Mouse (Mus musculus): ENCODE measurements at regions not wholly inside any gene's neighbourhood (a gene's known extent, or its start where the extent isn't known, plus 50 kb on each side); places are given as distances from the start of the nearest gene placed in this dataset.

- DNase-seq (ENCODE audit: low spot score), result no peak
These were observed 804.3 kb downstream of the Tmem132b start for GRCm38 (mm10) chr5:126335553-126336520.

- DNase-seq (ENCODE audit: low spot score), result no peak
These were observed 806.3 kb downstream of the Tmem132b start for GRCm38 (mm10) chr5:126337884-126338283.

GRCm38 (mm10) chr5:126343570-126343969 lies 812.0 kb downstream of the Tmem132b start:
- DNase-seq (ENCODE audit: low spot score), result no peak

- DNase-seq (ENCODE audit: low spot score), result no peak
These were observed 819.4 kb downstream of the Tmem132b start for GRCm38 (mm10) chr5:126350936-126351335.

- no peak for DNase-seq (ENCODE audit: low spot score)
These were observed 837.9 kb downstream of the Tmem132b start for GRCm38 (mm10) chr5:126369436-126369835.

GRCm38 (mm10) chr5:126392306-126392705 lies 849.3 kb upstream of the Tmem132c start:
- DNase-seq (ENCODE audit: low spot score), result no peak

- DNase-seq (ENCODE audit: low spot score), result peak; percentile 1
These were observed 846.3 kb upstream of the Tmem132c start for GRCm38 (mm10) chr5:126395331-126395730.

- DNase-seq (ENCODE audit: low spot score), result no peak
These were observed 809.9 kb upstream of the Tmem132c start for GRCm38 (mm10) chr5:126431748-126432147.

GRCm38 (mm10) chr5:126438696-126439095 lies 802.9 kb upstream of the Tmem132c start:
- DNase-seq (ENCODE audit: low spot score), result no peak

- no peak for DNase-seq (ENCODE audit: low spot score)
These were observed 801.1 kb upstream of the Tmem132c start for GRCm38 (mm10) chr5:126440516-126440915.

GRCm38 (mm10) chr5:126475761-126476160 lies 765.8 kb upstream of the Tmem132c start:
- DNase-seq (ENCODE audit: low spot score), result no peak

- DNase-seq (ENCODE audit: low spot score), result no peak
These were observed 719.5 kb upstream of the Tmem132c start for GRCm38 (mm10) chr5:126522076-126522475.

GRCm38 (mm10) chr5:126525863-126526262 lies 715.7 kb upstream of the Tmem132c start:
- DNase-seq (ENCODE audit: low spot score), result no peak

GRCm38 (mm10) chr5:126530806-126531527 lies 710.6 kb upstream of the Tmem132c start:
- no peak for DNase-seq (ENCODE audit: low spot score)

- no peak for DNase-seq (ENCODE audit: low spot score)
These were observed 710.1 kb upstream of the Tmem132c start for GRCm38 (mm10) chr5:126531528-126531894.

- no peak for DNase-seq (ENCODE audit: low spot score)
These were observed 709.6 kb upstream of the Tmem132c start for GRCm38 (mm10) chr5:126531975-126532374.

GRCm38 (mm10) chr5:126538072-126538471 lies 703.5 kb upstream of the Tmem132c start:
- no peak for DNase-seq (ENCODE audit: low spot score)

GRCm38 (mm10) chr5:126544261-126544976 lies 697.2 kb upstream of the Tmem132c start:
- DNase-seq (ENCODE audit: low spot score), result no peak

GRCm38 (mm10) chr5:126547841-126548240 lies 693.8 kb upstream of the Tmem132c start:
- DNase-seq (ENCODE audit: low spot score), result no peak

GRCm38 (mm10) chr5:126551676-126552075 lies 689.9 kb upstream of the Tmem132c start:
- no peak for DNase-seq (ENCODE audit: low spot score)

- DNase-seq (ENCODE audit: low spot score), result no peak
These were observed 682.6 kb upstream of the Tmem132c start for GRCm38 (mm10) chr5:126559011-126559410.

- DNase-seq (ENCODE audit: low spot score), result no peak
These were observed 675.8 kb upstream of the Tmem132c start for GRCm38 (mm10) chr5:126565817-126566216.

Measured in ovary, postnatal 14 days (tissue).